Mouse (Mus musculus) Muller cell, postnatal 12 days (primary cell): ENCODE measurements around the gene Sema3f.

Experiments used
- DNase-seq: peaks from one replicate; pipeline ENCODE4 v3.0.0-alpha.2; 2015; ENCODE audit errors: inconsistent ontology term

The Sema3f gene

GRCm38 (mm10) chr9:107633661-107634405, 76.4 kb downstream of the Sema3f start:
- DNase-seq: no peak

- DNase-seq: peak; percentile 90
Measured at GRCm38 (mm10) chr9:107633091-107633660, 77.1 kb downstream of the Sema3f start.

GRCm38 (mm10) chr9:107632478-107632877, 77.8 kb downstream of the Sema3f start:
- DNase-seq: peak; percentile 77

- DNase-seq: no peak
Measured at GRCm38 (mm10) chr9:107631861-107632260, 78.4 kb downstream of the Sema3f start.
